Mouse (Mus musculus) gastrocnemius, adult 2 months (tissue): ENCODE data around the gene Rasal2. TPM values are rescaled to one million over a fixed set of nuclear protein-coding genes. Genes with fewer than 3 reads are reported as not detected.

Experiments used
- DNase-seq: peaks from one replicate; pipeline ENCODE4 v3.0.0; 2022
- H3K27ac ChIP-seq: fragments of 200-600 bp; 2 replicates; pipeline ENCODE4 v1.8.1; 2022; ENCODE audit warnings: mild to moderate bottlenecking
- H3K4me3 ChIP-seq: fragments of 200-600 bp; 2 replicates; pipeline ENCODE4 v1.8.1; 2022; ENCODE audit warnings: mild to moderate bottlenecking, moderate library complexity
- CTCF ChIP-seq: fragments of 200-600 bp; IDR thresholded peaks from 2 replicates; pipeline ENCODE4 v1.8.1; 2022; ENCODE audit warnings: antibody characterized with exemption, mild to moderate bottlenecking, moderate library complexity
- intact Hi-C: fragments of 180-260 bp; cut with DNase I; formaldehyde crosslinking; loops from one replicate; pipeline ENCODE4 v1.15.1; 2025
- total RNA-seq, 2 experiments: library from RNA; stranded (reverse); gene quantifications; 2 replicates each; pipeline ENCODE4 v1.2.3; 2021

Gene Rasal2
- total RNA-seq, 2 experiments from 2014 or later = 6.4 to 7.4 TPM

DNA sequence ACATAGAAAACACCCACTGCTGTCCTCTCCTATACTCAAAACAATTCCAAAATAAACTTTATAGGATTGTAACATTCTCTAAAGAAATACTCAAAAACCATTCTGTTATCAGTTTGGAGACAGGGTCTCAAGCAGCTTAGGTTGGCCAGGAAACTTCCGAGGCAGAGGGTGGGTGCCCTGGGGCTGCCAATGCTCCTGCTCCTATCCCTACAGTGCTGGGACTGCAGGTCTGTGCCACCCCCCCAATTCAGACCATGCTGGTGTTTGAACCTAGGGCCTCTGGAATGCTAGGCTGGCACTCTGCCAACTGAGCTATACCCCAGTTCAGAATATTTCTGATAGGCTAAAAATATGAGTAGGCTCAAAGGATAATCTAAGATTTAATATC lies 274.5 kb downstream of the Rasal2 start:
- Histone ChIP-seq H3K27ac (no peak overlapping the region), H3K4me3 (no peak overlapping the region)
- TF ChIP-seq CTCF = no peak
- intact Hi-C loops = no loop called here
- no peak for DNase-seq

- TF ChIP-seq CTCF = peak; percentile 6; the same call in 1 of the 2 replicates
- Histone ChIP-seq H3K4me3 (no peak overlapping the region), H3K27ac (no peak overlapping the region)
- DNase-seq = no peak
- intact Hi-C loops = no loop called here
Measured at GRCm38 (mm10) chr1:157137132-157137853, 275.1 kb downstream of the Rasal2 start.

DNA sequence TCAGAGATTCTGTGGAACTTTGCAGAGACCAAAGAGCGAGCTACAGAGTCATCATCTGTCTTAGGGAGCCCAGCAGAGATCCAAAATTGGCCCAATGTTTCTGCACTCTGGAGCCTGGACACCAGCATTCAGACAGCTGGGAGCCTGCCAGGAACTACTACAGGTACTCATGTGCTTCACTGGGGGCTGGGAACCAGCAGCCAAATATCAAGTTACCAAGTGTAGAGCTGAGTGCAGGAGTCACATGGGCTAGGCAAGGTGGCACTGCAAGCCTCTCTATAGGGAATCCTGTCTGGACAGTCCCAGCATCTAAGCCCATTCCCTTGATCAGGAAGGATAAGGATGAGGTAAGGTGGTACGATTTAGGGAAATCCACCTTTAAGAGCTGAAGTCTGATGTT lies 284.2 kb downstream of the Rasal2 start:
- Histone ChIP-seq H3K27ac (no peak overlapping the region), H3K4me3 (no peak overlapping the region)
- DNase-seq = no peak
- no peak for TF ChIP-seq CTCF
- intact Hi-C loops = no loop called here

DNA sequence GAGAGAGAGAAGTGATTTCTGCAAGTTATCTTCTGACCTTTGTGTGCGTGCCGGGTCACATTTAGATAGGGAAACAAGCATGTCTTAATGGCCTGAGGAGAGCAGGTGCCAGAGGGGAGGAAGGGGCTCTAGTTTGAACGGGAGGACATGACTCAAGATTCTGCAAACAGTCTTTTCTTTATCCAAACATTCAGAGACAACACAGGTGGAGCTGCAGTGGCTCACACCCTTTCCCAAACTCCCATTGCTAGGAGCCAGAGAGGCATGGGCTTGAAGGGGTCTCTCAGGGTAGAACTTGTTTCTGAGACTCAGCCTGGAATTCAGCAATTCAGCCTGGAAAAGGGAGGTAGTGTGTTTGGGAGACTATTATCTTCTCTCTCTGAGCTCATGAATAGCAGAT lies 288.6 kb downstream of the Rasal2 start:
- Histone ChIP-seq H3K4me3 (no peak overlapping the region), H3K27ac (no peak overlapping the region)
- intact Hi-C loops = no loop called here
- TF ChIP-seq CTCF = no peak
- no peak for DNase-seq

GRCm38 (mm10) chr1:157119168-157119567 lies 293.2 kb downstream of the Rasal2 start:
- TF ChIP-seq CTCF = no peak
- intact Hi-C loops = no loop called here
- DNase-seq = no peak

GRCm38 (mm10) chr1:157117440-157117839 lies 295.0 kb downstream of the Rasal2 start:
- no peak overlapping the region for H3K27ac ChIP-seq
- TF ChIP-seq CTCF = no peak
- no peak overlapping the region for H3K4me3 ChIP-seq
- DNase-seq = no peak
- intact Hi-C loops = no loop called here

More at GRCm38 (mm10) chr1:157119168-157119567, 293.2 kb downstream of the Rasal2 start:
- H3K4me3 ChIP-seq = no peak overlapping the region
- H3K27ac ChIP-seq = no peak overlapping the region

- no peak overlapping the region for H3K4me3 ChIP-seq
- TF ChIP-seq CTCF = no peak
- intact Hi-C loops = no loop called here
- no peak for DNase-seq
- no peak overlapping the region for H3K27ac ChIP-seq
Measured at GRCm38 (mm10) chr1:157114492-157114891, 297.9 kb downstream of the Rasal2 start.

DNA sequence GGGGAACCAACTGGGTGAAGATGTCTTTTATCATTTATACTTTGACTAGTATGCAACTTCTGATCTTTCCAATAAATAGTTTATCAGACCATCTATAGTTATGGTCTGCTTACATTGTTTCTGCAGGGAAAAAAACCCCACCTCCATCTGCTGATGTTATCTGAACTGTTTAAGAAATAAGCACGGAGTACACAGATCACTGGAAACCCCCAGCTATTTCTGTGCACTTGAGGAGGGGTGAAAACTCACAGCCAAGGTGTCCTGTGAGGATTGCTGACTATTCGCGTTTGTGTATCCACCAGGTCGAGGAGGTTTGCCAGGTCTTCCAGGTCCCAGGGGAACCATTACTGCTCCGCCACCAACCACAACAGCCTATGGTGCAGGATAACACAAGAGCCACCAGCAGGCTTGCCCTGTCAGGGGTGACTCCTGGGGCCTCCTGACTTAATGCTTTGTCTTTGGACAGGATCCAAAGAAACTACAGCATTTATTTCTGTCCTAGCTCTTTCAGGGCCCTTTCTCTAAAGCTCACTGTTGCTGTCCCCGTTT lies 302.0 kb downstream of the Rasal2 start:
- intact Hi-C loops = no loop called here
- no peak for TF ChIP-seq CTCF
- no peak overlapping the region for H3K4me3 ChIP-seq
- no peak overlapping the region for H3K27ac ChIP-seq
- DNase-seq = no peak

GRCm38 (mm10) chr1:157108580-157108979 lies 303.8 kb downstream of the Rasal2 start, which contains the start of gene Tex35:
TSS of gene Tex35 (minus strand) at chr1:157108680.
- intact Hi-C loops = no loop called here
- Histone ChIP-seq H3K27ac (no peak within 1 kb of the TSS), H3K4me3 (no peak within 1 kb of the TSS)
- TF ChIP-seq CTCF = no peak
- DNase-seq = no peak

DNA sequence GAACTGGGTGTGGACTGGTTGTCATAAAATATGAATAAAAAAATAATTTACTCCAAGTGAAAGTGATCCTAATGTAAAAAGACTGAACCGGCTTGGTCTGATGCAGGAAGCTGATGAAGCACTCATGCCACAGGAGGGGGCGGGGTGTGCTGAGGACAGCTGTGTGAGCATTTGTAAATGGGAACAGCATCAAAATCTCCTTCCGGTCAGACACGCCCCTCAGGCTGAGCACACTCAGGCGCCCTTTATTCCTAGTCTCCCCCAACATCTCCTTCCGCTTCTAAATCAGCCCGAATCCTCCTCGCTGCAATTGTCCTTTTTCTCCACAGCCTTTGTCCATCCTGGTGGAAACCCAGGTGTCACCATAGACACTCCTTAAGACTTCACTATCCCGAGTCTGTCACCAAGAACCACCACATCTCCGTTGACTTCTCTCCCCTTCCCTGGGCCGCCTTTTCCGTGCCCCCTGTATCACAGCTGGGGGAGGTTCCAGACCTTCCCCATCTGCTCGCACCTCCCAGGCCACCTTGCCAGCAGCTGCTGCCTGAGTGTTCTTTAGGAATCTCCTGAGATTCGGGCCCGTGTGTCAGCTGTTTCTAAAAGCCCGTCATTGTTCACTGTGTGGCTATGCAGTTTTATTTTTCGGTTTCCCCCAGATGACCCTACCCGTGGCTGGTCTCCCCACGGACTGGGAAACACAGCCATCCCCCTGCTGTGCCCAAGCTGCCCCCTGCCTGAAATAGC lies 311.1 kb downstream of the Rasal2 start:
- peak; percentile 37 for DNase-seq
- TF ChIP-seq CTCF = no peak
- H3K27ac ChIP-seq = no peak overlapping the region
- intact Hi-C loops = no loop called here
- H3K4me3 ChIP-seq = peak overlapping the region; percentile 52

DNA sequence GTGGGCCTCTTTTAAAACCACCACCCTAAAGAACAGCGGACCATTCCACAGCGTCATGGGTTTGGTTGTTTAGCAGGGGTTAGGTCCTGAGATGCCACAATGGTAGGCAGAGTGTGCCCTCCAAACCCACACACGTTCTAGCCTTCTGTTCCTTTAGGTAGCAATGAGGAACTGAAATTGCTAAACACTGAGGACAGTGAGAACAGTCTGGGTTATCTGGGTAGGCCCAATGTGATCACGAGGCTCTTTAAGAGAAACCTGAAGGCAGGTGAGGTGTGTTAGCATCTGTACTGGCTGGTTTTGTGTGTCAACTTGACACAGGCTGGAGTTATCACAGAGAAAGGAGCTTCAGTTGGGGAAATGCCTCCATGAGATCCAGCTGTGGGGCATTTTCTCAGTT lies 316.9 kb downstream of the Rasal2 start:
- Histone ChIP-seq H3K4me3 (no peak overlapping the region), H3K27ac (no peak overlapping the region)
- no peak for DNase-seq
- intact Hi-C loops = no loop called here
- no peak for TF ChIP-seq CTCF

DNA sequence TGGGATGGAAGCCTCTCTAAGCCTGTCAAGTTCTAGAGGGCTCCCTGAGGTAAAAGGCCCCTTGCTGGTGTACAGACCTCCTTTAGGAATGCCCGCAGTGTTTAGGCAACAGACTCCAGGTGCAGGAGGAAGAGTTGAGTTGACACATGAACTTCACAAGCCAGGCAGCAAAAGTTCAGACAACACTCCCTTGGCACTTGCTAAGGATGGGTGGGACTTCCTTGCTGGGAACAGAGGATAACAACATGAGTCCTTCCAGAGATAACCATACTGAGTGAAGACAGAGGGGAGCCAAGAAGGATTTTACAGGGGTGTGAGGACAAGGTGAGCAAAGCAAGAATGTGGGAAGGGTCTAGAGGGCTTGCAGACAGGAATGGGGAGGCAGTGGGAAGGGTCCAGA lies 319.8 kb downstream of the Rasal2 start:
- no peak for TF ChIP-seq CTCF
- Histone ChIP-seq H3K4me3 (no peak overlapping the region), H3K27ac (no peak overlapping the region; the same call in 1 of the 2 replicates)
- intact Hi-C loops = no loop called here
- DNase-seq = no peak

GRCm38 (mm10) chr1:157092140-157092539 lies 320.3 kb downstream of the Rasal2 start:
- H3K4me3 ChIP-seq = no peak overlapping the region
- no peak overlapping the region; the same call in 1 of the 2 replicates for H3K27ac ChIP-seq
- peak; percentile 29; the same call in 1 of the 2 replicates for TF ChIP-seq CTCF
- DNase-seq = no peak
- intact Hi-C loops = no loop called here
